Mouse (Mus musculus): ENCODE results near the gene Gne. TPM values are rescaled to one million over a fixed set of nuclear protein-coding genes. Genes with fewer than 3 reads are reported as not detected.

Gne gene
- total RNA-seq, 1 experiment from 2014 or later, result 31.5 TPM

DNA sequence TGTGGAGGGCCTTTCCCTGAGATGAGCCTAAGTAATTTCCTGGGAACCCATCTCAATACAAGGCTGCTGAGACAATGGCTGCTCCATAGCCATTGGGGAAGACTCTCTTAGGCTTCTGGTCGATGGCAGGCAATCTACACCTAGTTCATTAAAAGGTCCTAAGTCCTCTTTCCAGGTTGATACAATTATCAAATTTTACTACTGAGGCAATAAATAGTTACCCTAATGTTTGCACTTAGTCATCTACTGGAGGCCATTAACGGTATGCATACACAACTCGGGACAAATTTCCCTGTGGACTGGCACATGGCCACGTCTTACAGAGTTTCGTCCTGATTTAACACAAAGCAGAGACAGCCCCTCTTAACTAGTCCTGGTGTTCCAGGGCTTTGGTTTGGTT is 41.5 kb downstream of the Gne start:
- ATAC-seq (replicated peaks in 1 of 2; ENCODE audit: insufficient read depth in 1 of 2, low FRiP score in 2 of 2, low TSS enrichment in 1 of 2, low read depth in 1 of 2, poor library complexity in 2 of 2, severe bottlenecking in 2 of 2), result no peak

DNA sequence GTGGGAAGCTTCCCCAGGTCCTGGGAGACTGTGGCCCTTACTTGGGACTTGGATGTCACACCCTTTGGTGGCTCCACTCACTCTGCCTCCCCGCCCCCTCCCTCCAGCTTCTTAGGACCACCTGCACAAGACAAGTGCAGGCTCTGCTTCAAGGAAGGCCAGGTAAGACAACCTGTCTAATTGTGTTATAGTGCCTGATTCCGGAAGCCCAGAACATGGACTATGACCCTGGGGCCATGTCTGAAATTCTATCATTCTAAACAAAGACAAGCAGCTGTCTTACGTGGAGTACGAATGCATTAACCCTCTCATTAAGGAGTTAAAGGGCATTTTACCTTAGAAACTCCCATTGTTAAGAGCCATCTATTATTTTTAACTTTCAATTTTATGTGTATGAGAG is 43.2 kb downstream of the Gne start:
- ATAC-seq (replicated peaks in 1 of 2; ENCODE audit: insufficient read depth in 1 of 2, low FRiP score in 2 of 2, low TSS enrichment in 1 of 2, low read depth in 1 of 2, poor library complexity in 2 of 2, severe bottlenecking in 2 of 2), result no peak

DNA sequence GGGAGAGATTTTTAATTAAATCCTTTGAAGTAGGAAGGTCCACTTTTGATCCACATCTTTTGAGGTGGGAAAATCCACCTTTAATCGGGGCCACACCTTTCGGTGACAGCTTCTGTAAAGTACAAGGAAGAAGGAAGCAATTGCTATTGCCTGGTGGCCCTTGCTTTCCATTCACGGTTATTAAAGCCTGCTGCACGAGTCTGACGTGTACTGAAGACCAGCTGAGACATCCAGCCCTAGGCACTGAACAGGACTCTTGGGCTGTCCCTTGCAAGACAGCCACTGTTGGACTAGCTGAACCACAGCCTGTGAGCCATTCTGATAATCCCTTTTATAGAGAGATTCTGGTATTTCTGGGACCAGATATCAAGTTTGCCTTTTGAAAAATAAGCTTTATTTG is 47.5 kb downstream of the Gne start:
- no peak for ATAC-seq (replicated peaks in 1 of 2; ENCODE audit: insufficient read depth in 1 of 2, low FRiP score in 2 of 2, low TSS enrichment in 1 of 2, low read depth in 1 of 2, poor library complexity in 2 of 2, severe bottlenecking in 2 of 2)

DNA sequence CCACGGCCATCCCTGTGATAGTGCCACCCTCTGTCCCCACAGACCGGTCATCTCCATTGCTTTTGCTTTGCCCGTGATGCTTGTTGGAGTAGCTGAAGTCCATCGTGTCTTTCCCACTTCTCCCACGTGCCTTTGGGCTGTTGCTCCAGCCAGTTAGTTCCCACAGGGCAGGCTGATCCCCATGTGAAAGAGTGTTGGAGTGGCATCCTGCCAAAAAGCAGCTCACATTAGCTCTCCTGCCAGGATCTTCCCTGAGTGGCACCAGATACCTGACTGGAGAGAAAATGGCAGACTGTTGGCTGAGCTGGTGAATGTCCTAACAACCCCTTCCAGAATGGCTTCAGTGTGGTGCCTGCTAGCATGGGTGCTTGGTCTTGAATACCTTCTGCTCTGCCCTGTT is 52.5 kb downstream of the Gne start:
- no peak for ATAC-seq (replicated peaks in 1 of 2; ENCODE audit: insufficient read depth in 1 of 2, low FRiP score in 2 of 2, low TSS enrichment in 1 of 2, low read depth in 1 of 2, poor library complexity in 2 of 2, severe bottlenecking in 2 of 2)

DNA sequence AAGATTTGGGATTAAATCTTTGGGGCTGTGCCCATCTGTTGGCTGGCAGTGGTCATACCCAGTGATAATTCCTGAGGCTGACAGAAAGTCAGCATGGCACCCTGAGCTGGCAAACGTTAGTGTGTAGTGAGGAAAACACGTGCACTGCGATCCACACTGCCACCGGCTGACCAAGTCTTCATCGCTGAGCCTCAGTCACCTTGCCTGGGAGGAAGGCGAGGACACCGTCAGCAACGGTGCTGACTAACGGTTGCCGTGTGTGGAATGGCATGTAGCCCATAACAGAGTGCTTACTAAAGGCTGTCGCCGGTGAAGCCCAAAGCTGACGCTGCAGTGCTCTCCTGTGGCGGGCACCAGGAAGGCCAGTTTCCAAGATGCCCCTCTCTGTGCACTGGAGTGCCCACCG is 54.3 kb downstream of the Gne start:
- ATAC-seq (replicated peaks in 1 of 2; ENCODE audit: insufficient read depth in 1 of 2, low FRiP score in 2 of 2, low TSS enrichment in 1 of 2, low read depth in 1 of 2, poor library complexity in 2 of 2, severe bottlenecking in 2 of 2), result no peak

DNA sequence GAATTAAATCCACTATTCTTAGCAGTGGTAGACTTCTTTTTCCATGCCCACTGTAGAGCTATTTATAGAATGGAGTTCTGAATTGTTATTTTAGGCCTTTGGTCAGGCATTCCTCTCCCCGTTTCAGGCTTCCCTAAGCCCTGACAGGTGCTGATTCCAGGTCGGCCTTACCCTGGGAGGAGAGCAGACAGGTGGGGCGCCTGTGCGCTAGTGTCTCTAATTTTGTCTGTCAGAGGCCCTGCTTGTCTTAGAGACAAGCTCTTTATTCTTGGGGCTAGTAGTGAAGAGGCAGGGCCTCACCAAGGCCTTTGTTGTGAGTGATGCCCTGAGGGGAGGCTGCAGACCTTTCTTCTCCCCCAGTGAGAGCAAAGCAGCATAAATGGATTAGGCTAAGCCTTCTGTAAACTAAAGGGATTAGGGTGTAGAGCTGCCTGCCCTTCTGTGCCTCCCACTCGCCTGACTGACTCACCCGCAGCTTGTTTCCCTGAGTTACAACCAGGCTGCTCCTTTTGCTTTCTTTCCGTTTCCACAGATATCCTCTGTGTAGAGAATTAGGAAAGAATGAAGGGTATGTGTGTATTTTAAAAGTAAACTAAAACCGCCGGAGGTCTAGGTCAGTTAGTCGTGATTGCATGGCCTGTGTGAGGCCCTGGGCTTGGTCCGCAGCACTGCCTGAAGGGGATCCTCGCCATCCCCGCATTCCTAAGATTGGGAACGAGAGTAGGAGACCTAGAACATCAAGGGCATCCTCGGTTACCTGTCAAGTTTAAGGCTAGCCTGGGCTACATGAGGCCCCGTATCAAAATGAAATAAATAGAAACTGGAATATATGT is 55.5 kb downstream of the Gne start:
- no peak for ATAC-seq (replicated peaks in 1 of 2; ENCODE audit: insufficient read depth in 1 of 2, low FRiP score in 2 of 2, low TSS enrichment in 1 of 2, low read depth in 1 of 2, poor library complexity in 2 of 2, severe bottlenecking in 2 of 2)

DNA sequence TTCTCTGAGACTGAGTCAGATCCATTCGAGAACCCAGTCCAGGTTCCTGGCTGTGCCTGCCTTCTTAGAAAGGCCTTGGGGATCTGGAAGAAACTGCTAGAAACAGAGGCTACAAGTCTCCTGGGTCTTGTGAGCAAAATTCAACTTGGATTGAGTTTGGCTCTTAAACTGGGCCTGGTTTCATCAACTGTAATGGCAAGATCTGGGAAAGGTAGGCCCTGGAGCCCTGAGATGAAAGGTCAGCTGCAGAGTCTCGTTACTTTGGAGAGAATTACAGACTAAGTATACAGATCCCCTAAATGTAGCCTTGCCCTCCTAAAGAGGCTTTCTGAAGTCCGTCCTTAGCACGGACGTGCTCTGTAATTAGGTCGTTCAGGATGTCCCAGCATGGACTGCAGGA is 58.4 kb downstream of the Gne start:
- ATAC-seq (replicated peaks in 1 of 2; ENCODE audit: insufficient read depth in 1 of 2, low FRiP score in 2 of 2, low TSS enrichment in 1 of 2, low read depth in 1 of 2, poor library complexity in 2 of 2, severe bottlenecking in 2 of 2), result no peak

DNA sequence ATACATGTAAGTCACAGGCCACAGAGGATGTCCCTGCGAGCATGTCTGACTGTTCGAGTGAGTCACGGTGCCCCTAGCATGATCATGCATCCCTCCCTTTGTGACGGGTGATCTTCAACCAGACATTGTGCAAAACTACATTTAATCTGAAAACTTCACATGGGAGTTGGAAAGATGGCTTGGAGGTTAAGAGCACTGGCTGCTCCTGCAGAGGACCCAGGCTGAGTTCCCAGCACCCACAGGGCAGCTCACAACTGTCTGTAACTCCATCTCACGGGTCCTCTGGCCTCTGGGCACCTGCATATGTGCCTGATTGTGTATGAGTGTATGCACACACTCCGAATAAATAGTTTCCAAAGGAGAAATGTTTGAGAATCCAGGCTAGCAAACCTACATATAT is 59.7 kb downstream of the Gne start:
- ATAC-seq (replicated peaks in 1 of 2; ENCODE audit: insufficient read depth in 1 of 2, low FRiP score in 2 of 2, low TSS enrichment in 1 of 2, low read depth in 1 of 2, poor library complexity in 2 of 2, severe bottlenecking in 2 of 2), result no peak

DNA sequence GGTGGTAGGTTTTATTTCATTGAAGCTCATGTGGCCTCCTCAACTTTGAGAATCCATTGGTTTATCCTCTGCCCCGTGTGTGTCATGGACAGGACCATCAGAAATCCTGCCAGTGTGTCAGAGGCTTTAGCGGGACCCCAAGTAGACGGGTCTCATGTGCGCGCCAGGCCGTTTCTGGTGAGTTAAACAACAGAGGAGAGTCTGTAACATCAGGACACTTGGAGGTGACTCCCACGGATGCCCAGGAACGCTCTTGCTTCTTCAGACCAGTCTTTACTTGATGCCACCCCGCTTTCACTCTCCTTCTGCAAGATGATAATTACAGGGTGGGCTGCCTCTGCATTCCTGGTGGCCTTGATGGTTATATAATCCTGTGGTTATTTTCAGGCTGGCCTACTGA is 60.3 kb downstream of the Gne start:
- ATAC-seq (replicated peaks in 1 of 2; ENCODE audit: insufficient read depth in 1 of 2, low FRiP score in 2 of 2, low TSS enrichment in 1 of 2, low read depth in 1 of 2, poor library complexity in 2 of 2, severe bottlenecking in 2 of 2), result no peak

DNA sequence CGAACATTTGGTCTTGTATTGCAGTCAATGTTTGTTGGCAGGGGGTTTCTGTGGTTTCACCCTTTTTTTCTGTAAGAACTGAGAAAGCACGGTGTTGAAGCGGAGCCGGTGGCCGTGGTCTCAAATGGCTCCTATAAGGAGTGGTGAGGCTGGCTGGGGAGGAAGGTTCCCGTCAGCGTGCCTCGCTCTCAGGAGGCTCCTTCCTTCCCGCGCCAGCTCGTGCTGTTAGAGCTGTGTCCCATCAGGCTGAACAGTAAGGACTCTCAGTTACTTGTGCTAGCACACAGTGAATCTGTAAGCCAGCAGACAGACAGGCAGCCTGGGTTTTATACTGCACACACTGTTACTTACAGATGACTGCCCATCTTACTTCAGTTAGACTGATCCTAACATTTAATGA is 61.2 kb downstream of the Gne start:
- ATAC-seq (replicated peaks in 1 of 2; ENCODE audit: insufficient read depth in 1 of 2, low FRiP score in 2 of 2, low TSS enrichment in 1 of 2, low read depth in 1 of 2, poor library complexity in 2 of 2, severe bottlenecking in 2 of 2), result no peak

DNA sequence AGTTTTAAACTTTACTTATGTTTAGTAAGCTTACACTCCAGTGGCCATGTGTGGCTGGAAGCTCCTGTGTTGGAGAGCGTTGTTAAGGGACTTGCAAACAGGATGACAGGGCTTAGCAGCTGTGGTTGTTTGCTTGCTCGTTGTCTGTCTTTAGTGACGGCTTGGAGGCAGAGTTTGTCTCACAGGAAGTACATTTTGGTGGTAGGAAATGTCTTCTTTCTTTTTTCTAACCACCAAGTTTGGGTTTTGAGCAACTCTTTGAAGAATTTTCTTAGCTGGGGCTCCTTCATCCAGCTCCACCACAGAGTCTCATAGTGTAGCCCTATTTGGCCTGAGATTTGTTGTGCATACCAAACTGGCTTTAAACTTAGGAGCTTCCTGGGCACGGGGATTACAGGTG is 61.7 kb downstream of the Gne start:
- ATAC-seq (replicated peaks in 1 of 2; ENCODE audit: insufficient read depth in 1 of 2, low FRiP score in 2 of 2, low TSS enrichment in 1 of 2, low read depth in 1 of 2, poor library complexity in 2 of 2, severe bottlenecking in 2 of 2), result peak; percentile 37 to 45; a peak in 2 of 4 replicates

DNA sequence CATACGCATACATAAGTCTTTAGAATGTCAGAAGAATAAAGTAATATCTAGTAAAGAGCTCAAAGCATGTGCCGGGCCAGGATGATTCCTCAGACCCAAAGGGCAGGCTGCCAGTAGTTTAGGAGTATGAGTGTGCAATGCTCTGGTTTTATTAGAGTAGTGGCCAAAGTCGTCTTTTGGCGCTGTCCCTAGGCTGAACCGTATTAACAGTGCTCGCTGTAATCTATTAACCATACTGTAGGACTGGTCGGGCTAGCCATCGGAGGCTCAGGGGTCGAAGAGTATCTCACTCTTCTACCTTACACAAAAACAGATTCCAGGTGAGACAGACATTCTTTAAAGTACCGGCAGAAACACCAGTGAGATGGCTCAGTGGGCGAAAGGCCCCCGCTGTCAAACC is 67.2 kb downstream of the Gne start:
- ATAC-seq (replicated peaks in 1 of 2; ENCODE audit: insufficient read depth in 1 of 2, low FRiP score in 2 of 2, low TSS enrichment in 1 of 2, low read depth in 1 of 2, poor library complexity in 2 of 2, severe bottlenecking in 2 of 2), result no peak

DNA sequence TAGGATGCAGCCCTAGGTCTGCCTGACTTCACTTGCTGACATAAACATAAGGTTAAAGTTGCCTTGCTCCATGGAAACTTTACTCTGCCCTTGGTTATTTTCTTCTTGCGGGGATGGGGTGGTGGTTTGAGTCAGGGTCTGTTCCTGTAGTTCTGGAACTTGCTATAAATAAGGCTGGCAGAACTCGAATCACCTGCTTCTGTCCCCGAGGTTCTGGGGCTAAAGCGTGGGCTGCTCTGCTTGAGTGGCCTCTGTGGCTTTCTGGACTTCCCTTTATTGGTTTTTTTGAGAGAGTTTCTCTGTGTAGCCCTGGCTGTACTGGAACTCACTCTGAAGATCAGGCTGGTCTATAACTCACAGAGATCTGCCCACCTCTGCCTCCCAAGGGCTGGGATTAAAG is 67.9 kb downstream of the Gne start:
- ATAC-seq (replicated peaks in 1 of 2; ENCODE audit: insufficient read depth in 1 of 2, low FRiP score in 2 of 2, low TSS enrichment in 1 of 2, low read depth in 1 of 2, poor library complexity in 2 of 2, severe bottlenecking in 2 of 2), result no peak

DNA sequence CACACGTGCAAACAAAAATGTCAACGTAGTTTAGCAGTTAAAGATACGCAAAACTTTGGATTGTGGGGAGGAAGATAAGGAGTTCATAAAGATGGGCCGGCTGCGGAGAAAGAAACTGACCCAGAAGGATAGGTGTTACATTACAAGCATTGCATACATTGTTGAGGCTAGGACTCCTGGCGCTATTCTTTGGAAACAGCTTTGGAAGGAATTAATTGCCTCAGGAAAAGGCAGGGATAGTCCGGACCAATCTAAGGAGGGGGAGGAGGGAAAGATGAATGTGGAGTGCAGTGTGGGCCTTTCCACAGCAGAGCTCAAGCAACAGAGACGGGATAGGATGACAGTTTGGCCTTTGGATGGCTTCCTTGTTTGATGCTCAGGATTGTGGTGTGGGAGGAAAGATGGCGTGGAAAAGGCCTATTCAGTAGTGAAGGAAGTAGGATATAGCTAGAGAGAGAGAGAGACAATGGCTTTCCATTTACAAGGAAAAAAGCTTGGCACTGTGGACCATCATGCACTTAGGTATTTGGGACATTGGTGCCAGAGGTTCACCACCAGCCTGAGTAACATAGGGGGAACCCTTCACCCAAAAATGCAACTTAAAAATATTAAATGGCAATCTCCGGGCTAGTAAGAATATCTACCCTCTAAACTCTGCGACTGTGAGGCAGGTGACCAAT is 70.4 kb downstream of the Gne start:
- ATAC-seq (replicated peaks in 1 of 2; ENCODE audit: insufficient read depth in 1 of 2, low FRiP score in 2 of 2, low TSS enrichment in 1 of 2, low read depth in 1 of 2, poor library complexity in 2 of 2, severe bottlenecking in 2 of 2), result no peak

DNA sequence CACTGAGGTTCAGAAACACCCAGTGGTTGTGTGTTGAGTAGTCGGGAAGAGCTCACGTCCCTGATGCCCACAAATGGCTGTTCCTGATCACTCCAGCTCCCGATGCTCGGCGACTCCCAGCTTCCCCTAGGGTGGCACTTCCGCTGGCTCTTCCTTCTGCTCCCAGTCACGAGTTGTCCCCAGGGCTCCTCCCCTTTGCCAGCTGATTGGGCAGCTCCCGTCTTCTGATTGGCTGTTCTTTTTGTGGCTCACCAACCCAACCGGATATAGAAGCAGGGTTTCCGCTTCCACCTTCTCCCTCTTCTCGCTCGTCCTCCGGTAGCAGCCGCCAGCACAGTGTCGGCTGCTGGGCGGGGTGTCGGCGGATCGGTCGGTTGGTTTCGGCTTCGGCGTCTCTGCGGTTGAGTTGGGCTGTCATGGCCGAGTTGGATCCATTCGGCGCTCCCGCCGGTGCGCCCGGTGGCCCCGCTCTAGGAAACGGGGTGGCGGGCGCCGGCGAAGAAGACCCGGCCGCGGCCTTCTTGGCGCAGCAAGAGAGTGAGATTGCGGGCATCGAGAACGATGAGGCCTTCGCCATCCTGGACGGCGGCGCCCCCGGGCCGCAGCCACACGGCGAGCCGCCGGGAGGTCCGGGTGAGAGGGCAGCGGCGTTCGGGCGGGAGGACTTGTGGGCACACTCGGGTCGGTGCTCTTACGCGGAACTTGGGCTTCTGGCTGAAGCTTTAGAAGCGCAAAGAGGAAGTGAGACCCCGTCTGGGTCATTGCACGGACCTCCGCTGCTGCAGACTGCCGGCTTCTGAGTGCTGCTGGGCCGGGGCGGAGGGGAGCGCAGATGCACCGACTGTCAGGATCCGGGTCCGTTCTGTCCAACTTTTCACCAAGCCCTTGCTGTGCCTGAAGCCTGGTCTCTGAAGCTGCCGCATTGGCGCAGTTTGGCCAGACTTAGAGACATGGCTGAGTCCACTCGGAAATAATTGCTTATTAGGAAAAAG is 71.3 kb downstream of the Gne start:
- ATAC-seq (replicated peaks in 1 of 2; ENCODE audit: insufficient read depth in 1 of 2, low FRiP score in 2 of 2, low TSS enrichment in 1 of 2, low read depth in 1 of 2, poor library complexity in 2 of 2, severe bottlenecking in 2 of 2), result peak; percentile 93 to 96

DNA sequence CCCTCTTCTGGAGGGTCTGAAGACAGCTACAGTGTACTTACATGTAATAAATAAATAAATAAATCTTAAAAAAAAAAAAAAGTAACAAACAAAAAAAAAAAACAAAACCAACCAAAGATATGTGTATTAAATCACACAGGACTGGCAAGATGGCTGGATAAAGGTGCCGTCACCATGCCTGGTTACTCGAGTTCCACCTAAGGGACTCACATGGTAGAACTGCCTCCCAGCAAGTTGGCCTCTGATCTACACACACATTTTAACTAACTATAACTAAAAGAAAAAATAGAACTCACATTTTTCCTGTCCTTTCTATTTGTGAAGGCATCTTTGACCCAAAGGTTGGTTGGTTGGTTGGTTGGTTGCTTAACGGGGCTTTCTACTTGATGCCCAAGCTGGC is 72.2 kb downstream of the Gne start:
- ATAC-seq (replicated peaks in 1 of 2; ENCODE audit: insufficient read depth in 1 of 2, low FRiP score in 2 of 2, low TSS enrichment in 1 of 2, low read depth in 1 of 2, poor library complexity in 2 of 2, severe bottlenecking in 2 of 2), result no peak

DNA sequence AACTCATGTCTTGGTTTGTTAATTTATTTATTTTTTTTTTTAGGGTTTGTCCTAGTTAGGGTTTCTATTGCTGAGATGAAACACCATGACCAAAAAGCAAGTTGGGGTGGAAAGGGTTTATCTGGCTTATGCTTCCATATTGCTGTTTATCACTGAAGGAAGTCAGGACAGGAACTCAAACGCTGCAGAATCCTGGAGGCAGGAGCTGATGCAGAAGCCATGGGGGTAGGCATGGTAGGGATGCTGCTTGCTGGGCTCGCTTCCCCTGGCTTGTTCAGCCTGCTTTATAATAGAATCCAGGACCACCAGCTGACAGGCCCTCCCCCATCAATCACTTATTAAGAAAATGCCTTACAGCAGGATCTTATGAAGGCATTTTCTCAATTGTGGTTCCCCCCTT is 73.1 kb downstream of the Gne start:
- no peak for ATAC-seq (replicated peaks in 1 of 2; ENCODE audit: insufficient read depth in 1 of 2, low FRiP score in 2 of 2, low TSS enrichment in 1 of 2, low read depth in 1 of 2, poor library complexity in 2 of 2, severe bottlenecking in 2 of 2)

DNA sequence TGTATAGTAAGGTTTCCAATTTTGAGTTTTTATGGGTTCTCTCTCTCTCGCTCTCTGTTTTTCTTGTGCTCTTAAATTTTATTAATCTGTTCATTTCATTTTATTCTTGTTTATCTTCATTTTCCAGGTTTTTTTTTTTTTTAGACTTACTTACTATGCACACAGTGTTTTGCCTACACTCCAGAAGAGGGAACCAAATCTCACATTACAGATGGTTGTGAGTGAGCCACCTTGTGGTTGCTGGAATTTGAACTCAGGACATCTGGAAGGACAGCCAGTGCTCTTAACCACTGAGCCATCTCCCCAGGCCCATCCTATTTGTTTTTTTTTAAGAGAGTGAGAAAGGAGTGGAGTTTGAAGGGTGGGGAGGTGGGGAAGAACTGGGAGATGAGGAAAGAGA is 73.8 kb downstream of the Gne start:
- no peak for ATAC-seq (replicated peaks in 1 of 2; ENCODE audit: insufficient read depth in 1 of 2, low FRiP score in 2 of 2, low TSS enrichment in 1 of 2, low read depth in 1 of 2, poor library complexity in 2 of 2, severe bottlenecking in 2 of 2)
